Mouse (Mus musculus) A20 (cell line): ENCODE results near the gene Pde4d.

ENCODE experiments used
- DNase-seq: peaks from one replicate; pipeline ENCODE4 v3.0.0-alpha.2; 2011; ENCODE audit warnings: low read depth, low spot score

Pde4d gene

DNA sequence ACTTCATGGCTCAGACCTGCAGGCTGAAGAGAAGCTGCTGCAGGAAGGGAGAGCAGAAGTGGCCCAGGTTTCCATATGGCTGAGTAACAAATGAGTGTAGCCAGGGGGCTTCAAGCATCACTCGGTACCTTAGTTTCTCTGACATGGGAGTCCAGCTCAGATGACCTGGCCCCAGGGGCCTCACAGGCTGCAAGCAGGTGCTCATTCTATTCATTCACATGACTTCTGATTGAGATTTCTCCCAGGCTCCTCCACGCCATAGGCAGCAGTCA is 719.5 kb downstream of the Pde4d start:
- no peak for DNase-seq

DNA sequence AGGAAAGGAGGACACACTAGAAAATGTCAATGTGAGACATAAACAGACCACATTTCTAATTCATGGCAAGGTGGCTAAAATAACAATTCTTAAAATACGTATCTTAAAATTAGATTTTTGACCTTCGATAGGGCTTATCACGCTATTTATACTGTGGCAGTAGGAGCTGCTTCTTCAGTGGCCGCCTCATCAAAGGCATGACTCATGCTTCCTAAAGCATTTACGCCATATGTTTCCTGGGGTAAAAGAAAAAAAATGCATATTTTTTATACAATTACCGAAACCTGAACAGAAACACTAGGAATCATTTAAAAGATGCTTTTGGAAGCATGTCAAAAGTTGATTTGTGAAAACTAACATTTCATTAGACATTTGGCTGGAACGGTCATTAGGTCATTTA is 721.9 kb downstream of the Pde4d start:
- no peak for DNase-seq

- no peak for DNase-seq
These were observed 725.5 kb downstream of the Pde4d start for GRCm38 (mm10) chr13:109175281-109175680.

DNA sequence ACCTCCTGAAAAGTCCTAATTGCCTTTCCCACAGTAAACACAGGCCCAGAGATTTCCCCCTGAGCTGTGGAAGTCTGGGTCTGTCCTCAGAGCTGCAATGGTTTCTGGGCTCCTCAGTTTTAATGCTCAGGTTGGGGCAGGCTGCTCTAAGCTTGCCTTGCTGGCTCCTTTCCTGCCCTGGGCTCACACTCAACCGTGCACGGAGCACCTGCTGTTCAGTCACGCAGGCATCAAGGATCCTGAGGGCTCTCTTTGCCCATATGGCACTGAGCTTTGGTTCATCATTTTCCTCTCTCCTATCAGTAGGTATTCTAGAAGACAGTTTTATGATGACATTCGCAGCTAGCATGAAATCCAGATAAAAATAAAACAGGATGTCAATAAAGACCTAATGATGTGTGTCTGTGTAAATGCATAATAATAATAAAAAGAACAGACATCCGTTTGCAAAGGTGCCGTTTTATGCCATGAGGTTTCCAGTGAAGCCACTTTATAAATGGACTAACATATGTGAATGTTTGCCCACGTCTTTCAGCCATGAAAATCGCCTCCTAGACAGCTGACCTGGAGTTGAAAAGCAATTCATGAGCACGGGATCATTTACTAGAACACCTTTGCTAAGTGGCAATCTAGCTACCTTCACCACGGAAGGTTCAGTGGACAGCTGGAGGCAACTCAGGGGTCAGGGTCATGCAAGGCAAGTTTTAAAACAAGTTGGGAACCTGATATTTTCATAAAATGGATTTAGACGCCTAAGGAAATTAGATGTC is 726.3 kb downstream of the Pde4d start:
- no peak for DNase-seq

- no peak for DNase-seq
These were observed 731.6 kb downstream of the Pde4d start for GRCm38 (mm10) chr13:109181363-109181762.

DNA sequence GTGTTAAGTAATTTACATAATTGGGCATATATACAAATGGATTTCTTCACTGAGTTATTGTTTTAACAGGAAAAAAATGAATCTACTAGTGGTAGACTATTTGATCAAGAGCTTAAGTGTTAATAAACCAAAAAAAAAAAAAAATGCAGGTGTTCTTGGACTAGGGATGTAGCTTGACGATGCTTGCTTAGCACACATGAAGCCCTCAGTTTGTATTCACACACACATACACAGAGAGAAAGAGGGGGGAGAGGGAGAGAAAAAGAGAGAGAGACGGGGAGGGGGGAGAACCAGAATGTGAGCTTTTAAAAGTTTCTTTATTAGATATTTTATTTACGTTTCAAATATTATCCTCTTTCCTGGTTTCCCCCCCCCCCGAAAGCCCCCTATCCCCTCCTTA is 740.9 kb downstream of the Pde4d start:
- DNase-seq = no peak

- DNase-seq = no peak
These were observed 741.4 kb downstream of the Pde4d start for GRCm38 (mm10) chr13:109191176-109191575.

GRCm38 (mm10) chr13:109205541-109205940 is 755.8 kb downstream of the Pde4d start:
- no peak for DNase-seq

GRCm38 (mm10) chr13:109208607-109209006 is 758.9 kb downstream of the Pde4d start:
- DNase-seq = no peak

DNA sequence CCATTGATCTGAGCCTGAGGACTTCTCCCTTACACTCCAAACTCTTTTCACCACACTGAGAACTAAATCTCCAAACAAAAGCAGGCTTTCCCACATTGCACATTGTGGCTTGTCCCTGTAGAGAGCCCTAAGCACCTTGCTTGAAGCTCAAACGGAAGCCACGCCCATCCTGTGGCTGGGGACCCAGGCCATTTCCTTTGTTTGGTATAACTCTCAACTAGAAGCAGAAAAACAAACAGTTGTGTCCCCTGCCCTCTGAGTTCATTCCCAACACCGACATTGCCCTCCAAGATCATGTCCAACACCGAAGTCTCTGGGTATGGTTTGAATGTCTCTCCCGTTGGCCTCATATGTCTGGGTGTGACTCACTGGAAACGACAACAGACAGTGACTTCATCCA is 759.7 kb downstream of the Pde4d start:
- no peak for DNase-seq

GRCm38 (mm10) chr13:109210403-109210802 is 760.7 kb downstream of the Pde4d start:
- peak; percentile 30 for DNase-seq

DNA sequence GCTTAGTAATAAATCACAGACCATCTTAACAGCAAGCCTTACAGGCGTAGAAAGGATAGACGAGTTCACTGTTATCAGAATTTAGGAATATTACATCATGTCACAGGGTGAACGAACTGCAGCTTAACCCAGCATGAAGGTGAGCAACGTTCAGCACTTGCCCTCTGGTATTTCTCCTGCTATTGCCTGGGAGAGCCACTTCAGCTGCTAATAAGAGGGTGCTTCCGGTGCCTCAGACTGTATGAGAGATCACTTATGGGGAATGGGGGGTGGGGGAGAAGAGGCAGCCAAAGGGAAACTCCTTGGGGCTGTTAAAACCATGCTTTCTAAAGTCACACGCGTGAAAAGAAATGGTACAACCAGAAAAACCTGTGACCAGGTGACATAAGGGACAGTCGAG is 761.7 kb downstream of the Pde4d start:
- no peak for DNase-seq

GRCm38 (mm10) chr13:109211941-109212487 is 762.3 kb downstream of the Pde4d start:
- no peak for DNase-seq

DNA sequence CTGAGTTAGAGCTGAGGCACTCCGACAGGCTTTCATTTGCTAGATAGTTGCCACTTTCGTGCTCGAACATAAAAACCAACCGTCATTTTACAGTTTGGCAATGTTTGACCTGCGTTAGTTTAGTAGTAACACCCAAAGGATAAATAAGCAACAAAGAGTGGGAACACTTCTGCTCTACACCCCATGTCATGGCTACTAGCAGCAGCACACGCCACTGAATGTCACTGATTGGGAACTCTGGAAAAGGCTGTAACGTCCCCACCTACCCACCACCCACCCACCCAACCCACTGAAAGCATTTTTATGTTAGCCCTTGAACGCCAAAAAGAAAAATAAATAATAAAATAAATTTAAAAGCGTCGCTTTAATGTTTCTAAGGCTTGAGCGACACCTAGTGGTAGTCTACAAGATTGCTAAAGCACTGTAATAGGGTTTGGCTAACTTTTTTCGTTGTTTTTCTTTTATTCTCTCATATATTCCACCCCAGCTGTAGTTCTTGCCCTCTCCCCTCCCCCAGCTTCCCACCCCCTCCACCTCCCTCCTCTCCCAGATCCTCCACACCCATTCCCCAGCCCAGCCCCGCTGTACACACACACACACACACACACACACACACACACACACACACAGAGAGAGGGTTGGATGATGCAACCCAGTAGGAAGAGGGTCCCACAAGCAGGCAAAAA is 763.2 kb downstream of the Pde4d start:
- peak; percentile 7 for DNase-seq

DNA sequence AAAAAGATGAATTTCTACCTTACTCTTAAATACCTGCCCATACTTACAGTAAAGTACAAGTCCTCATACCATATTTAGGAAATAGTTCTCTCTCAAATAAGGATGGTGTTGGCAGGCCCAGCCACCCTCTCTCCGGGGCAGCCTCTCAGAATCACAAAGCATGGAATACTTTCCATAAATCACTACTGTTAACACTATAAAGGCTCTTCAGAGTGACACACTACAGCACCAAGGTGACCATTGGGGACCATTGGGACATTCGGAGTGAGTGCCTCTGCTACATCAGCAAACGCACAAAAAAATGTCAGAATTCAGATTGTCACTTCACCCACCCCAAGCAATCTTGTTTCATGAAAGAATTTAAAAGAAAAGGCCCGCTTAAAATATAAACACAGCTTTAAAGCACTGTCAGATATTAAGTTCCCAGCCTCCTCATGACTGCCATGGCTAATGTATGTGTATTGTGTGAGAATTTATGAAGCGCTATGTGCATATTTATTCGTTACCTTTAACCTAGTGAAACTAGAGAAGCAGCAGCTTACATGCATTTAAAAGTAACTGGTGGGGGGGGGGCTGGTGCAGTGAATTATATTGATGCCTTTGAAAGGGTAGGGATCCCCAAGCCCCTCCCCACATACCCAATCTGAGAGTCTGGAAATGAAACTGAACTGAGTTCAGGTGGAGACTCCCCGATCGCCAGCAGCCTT is 769.4 kb downstream of the Pde4d start:
- no peak for DNase-seq

- peak; percentile 8 for DNase-seq
These were observed 779.3 kb downstream of the Pde4d start for GRCm38 (mm10) chr13:109228967-109229617.

DNA sequence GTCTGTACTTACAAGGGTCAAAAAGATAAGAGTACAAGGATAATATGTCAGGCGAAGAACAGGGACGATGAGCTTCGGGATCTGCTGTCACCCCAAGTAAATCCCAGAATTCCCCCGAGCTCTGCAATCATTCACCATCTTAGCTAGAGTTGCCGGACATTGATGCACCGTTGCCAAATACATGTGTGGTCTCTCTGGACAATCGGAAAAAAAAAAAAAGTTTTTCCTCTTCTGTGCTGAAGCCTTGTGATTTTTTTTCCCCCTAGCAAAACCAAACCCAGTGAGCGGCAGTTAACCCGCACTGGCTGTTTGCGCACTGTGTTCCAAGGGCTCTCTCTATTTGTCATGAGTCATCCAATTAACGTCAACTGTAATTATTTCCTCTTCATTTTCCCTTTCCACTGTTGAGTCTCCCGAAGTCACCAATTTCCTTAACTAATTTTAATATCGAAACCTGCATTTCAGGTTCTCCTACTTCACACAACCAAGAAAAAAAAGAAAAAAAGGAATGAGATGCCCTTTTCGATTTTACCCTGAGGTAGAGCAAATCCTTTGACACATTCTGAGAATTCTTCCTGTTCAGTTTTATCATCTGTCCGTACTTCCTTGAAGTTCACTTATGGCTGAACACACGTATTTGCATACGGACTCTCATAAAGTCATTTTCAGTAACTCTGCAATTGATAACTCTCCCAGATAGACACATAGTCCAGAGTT is 780.0 kb downstream of the Pde4d start:
- no peak for DNase-seq

DNA sequence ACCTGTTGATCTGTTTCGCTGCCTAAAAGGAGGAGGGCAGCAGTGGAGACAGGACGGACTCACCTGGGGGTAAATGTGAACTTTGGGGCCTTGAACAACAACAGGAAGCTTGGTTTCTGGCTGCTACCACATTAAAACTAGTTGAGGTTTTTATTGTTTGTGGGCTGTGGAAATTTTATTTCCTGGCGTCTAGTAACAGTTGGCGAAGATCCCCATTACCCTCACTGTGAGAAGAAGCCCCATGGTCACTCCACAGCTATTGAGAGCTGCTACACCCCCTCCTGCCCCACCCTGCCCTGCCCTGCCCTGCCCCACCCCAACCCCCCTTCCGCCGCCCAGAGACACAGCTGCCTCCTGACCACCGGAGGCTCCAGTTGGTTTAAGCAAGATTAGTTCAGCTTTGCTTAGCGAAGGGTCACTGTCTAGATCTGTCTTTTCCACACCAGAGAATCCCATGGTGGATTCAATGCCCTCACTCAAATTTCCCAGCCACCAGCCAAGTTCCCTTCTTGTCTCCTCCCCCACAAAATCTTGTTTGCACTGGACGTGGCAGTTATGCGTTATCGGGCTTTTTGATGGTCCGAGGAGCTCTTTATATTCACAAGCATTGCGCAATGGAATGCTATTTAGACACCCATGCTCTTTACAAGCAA is 780.7 kb downstream of the Pde4d start:
- DNase-seq = no peak

GRCm38 (mm10) chr13:109231848-109232460 is 782.2 kb downstream of the Pde4d start:
- no peak for DNase-seq

- DNase-seq = no peak
These were observed 782.8 kb downstream of the Pde4d start for GRCm38 (mm10) chr13:109232531-109232930.
